Mouse (Mus musculus) ovary, postnatal 14 days (tissue): ENCODE measurements around the gene Daxx.
"Not testable (repeated sequence)": the region's sequence is repeated elsewhere in the genome, so short reads cannot be mapped to it uniquely, and the experiment has no call there.

Source experiments
- DNase-seq: peaks from one replicate; pipeline ENCODE4 v3.0.0; 2022; ENCODE audit warnings: low spot score

Gene Daxx

DNA sequence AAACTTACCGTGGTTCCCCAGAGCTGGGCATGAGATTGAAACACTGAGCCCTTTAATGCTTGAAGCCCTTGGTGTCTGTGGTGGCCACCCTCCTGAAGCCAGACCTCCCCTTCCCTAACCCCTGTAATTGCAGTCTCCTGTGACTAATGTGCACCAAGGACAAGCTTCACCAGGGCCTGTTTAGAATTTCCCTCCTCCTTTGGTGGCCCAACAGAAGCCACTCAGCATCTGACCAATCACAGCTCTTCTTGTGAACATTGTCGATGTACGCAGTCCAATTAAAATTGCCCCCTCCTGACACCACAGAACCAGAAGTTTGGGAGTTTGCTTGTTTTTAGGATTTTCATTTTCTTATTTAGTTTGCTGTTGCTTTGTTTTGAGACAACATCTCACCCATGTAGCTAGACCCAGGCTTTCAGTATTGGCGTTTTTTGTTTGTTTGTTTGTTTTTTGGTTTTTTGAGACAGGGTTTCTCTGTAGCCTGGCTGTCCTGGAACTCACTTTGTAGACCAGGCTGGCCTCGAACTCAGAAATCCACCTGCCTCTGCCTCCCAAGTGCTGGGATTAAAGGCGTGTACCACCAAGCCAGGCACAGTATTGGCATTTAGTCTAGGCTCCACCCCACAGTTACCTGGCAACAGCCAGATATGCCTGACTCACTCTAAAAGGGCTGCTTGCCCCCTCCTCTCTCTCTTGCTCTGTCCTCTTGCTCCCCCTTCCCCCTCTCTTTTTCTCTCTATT lies 5.1 kb upstream of the Daxx start:
- DNase-seq = not testable (repeated sequence)

- not testable (repeated sequence) for DNase-seq
Measured at GRCm38 (mm10) chr17:33904835-33905234, 4.4 kb upstream of the Daxx start, which contains the start of gene Platr17. Platr17 (plus strand) TSS chr17:33905135.

GRCm38 (mm10) chr17:33908331-33909076 lies 710 bp upstream of the Daxx start:
- peak; percentile 49 for DNase-seq

GRCm38 (mm10) chr17:33909869-33910250 lies 646 bp downstream of the Daxx start:
- DNase-seq = no peak

- DNase-seq = no peak
Measured at GRCm38 (mm10) chr17:33910346-33911051, 1.3 kb downstream of the Daxx start.

DNA sequence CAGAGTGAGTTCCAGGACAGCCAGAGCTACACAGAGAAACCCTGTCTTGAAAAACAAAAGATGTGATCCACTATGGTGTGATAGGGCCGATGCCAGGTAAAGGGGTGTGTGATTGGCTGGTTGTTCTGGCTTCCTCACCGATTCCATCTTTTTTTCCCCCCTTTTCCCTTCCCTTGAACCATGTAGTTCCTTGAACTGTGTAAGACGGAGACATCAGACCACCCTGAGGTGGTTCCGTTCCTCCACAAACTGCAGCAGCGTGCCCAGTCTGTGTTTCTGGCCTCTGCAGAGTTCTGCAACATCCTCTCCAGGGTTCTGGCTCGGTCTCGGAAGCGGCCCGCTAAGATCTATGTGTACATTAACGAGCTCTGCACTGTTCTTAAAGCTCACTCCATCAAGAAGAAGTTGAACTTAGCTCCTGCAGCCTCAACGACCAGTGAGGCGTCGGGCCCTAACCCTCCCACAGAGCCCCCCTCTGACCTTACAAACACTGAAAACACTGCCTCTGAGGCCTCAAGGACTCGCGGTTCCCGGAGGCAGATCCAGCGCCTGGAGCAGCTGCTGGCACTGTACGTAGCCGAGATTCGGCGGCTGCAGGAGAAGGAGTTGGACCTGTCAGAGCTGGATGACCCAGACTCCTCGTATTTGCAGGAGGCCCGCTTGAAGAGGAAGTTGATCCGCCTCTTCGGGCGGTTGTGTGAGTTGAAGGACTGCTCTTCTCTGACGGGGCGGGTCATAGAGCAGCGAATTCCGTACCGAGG lies 2.0 kb downstream of the Daxx start:
- DNase-seq = no peak

- no peak for DNase-seq
Measured at GRCm38 (mm10) chr17:33911813-33912414, 2.7 kb downstream of the Daxx start.

GRCm38 (mm10) chr17:33913264-33913663 lies 4.0 kb downstream of the Daxx start:
- no peak for DNase-seq

- DNase-seq = no peak
Measured at GRCm38 (mm10) chr17:33913905-33914304, 4.7 kb downstream of the Daxx start.

- DNase-seq = no peak
Measured at GRCm38 (mm10) chr17:33914969-33915391, 5.8 kb downstream of the Daxx start.

DNA sequence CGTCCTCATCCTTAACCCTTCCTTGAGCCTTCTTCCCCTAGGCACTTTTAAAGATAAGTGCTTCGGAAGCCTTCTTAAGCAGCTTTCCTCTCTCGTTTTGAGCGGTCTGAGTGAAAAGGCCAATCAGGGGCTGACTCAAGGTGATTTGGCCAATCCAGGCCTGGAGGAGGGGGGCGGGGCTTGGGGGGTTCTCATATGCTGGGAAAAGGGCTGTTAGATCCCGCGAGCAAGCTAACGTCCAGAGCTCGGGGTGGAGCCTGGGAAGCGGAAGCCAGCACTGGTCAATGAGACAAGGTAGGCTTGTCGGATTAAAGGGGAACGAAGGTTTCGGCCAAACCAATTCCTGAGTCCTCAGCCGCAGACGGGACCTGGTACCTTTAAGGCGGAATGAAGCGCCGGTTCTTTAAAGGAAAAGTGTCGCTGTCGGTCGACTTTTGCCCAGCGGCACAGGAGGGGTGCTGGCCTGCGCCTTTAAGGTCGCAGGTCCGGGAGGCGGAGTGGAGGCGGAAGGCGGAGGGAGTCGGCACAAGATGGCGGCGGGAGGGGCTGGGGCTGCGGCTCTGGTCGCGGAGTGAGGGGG lies 6.5 kb downstream of the Daxx start, which contains the start of the genes Tapbp and Zbtb22:
Tapbp (plus strand) TSS at position 229 of the 580 bp plus-strand sequence.
Zbtb22 (plus strand) TSS at position 234 of the 580 bp plus-strand sequence.
- DNase-seq = peak; percentile 87

- no peak for DNase-seq
Measured at GRCm38 (mm10) chr17:33916294-33916693, 7.1 kb downstream of the Daxx start.

- DNase-seq = no peak
Measured at GRCm38 (mm10) chr17:33916847-33917655, 7.8 kb downstream of the Daxx start.

- no peak for DNase-seq
Measured at GRCm38 (mm10) chr17:33917656-33918292, 8.6 kb downstream of the Daxx start.

DNA sequence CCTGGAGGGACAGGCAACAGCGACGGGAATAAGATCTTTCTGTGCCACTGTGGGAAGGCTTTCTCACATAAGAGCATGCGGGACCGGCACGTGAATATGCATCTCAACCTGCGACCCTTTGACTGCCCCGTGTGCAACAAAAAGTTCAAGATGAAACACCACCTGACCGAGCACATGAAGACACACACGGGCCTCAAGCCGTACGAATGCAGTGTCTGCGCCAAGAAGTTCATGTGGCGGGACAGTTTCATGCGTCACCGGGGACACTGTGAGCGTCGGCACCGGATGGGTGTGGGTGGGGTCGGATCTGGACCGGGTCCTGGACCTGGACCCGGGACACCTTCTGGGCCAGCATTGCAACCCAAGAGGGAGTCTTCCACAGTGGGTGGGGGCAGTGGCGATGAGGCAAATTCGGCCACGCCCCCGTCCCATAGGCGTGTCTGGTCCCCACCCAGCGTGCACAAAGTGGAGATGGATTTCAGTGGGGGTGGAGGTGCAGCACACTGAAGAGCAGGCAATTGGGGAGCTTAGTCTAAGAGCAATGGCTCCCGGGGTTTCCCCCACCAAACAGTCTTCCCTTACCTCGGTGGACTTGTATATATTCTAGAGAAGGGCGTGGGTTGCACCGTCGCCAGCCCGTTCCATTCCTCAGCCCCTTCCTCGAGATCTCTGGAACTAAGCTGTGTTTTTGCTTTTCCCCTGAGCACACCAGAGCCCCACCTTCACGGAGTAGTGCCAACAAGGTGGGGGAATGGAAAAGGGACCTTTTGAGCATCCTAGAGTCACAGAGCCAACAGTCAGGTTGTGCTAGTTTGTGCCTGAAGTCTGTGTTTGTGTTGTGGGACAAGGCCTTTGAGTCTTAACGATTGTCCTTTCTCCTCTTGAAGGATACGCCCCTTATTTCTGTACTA lies 9.3 kb downstream of the Daxx start:
- DNase-seq = no peak

DNA sequence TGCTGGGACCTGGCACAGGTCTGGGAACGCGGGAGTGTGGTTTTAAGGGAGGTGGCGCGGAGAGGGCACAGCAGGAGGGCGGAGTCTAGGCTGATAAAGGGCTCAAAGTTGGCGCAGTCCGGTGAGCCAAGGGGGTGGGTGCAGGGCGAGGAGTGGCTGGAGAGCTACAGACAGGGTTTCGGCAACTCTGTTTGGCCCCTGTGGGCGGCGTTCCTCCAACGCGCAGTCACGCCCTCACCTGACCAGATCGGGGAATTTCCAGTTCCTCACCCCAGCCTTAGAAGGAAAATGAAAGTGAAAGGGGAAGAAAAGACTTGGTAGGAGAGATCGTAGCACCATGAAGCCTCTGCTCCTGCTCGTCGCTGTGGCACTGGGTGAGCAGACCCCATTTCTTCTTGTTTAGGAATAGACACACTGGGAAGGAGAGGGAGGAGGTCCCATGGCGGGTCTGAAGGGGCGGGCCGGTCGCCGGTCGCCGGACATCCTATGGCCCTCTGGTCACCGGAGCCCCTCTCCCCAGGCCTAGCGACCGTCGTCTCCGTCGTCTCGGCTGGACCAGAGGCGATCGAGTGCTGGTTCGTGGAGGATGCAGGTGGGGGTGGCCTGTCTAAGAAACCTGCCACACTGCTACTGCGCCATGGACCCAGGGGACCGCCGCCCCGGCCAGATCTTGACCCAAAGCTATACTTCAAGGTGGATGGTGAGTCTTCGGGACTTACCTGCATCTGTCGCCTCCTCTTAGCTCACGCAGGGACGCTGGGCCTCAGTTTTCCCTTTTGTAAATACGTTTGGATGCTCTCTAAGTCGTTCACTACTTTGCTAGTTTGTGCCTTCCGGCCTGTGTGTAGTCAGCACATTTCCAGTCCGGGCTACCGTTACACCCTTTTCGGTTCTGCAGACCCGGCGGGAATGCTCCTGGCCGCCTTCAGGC lies 10.4 kb downstream of the Daxx start:
- peak; percentile 76 for DNase-seq
